Mouse (Mus musculus) heart, postnatal 4 days (tissue): Measurements from ENCODE around the gene Slc16a10. TPM values are rescaled to one million over a fixed set of nuclear protein-coding genes. Genes with fewer than 3 reads are reported as not detected.

Experiments
- DNase-seq: peaks from one replicate; pipeline ENCODE4 v3.0.0; 2021
- total RNA-seq, 2 experiments: library from RNA; stranded (reverse); gene quantifications; 2 replicates each; pipeline ENCODE4 v1.2.3; 2021

Slc16a10 gene
- total RNA-seq, 2 experiments from 2014 or later, result 12.9 to 14.3 TPM

GRCm38 (mm10) chr10:40067529-40067928 is 74.5 kb downstream of the Slc16a10 start:
- DNase-seq, result no peak

- DNase-seq, result no peak
Observed at GRCm38 (mm10) chr10:40067071-40067470, 75.0 kb downstream of the Slc16a10 start.

- no peak for DNase-seq
Observed at GRCm38 (mm10) chr10:40065357-40065756, 76.7 kb downstream of the Slc16a10 start.

GRCm38 (mm10) chr10:40063291-40063890 is 78.7 kb downstream of the Slc16a10 start:
- no peak for DNase-seq

- no peak for DNase-seq
Observed at GRCm38 (mm10) chr10:40062812-40063211, 79.2 kb downstream of the Slc16a10 start.

- no peak for DNase-seq
Observed at GRCm38 (mm10) chr10:40061926-40062325, 80.1 kb downstream of the Slc16a10 start.

- no peak for DNase-seq
Observed at GRCm38 (mm10) chr10:40058786-40059120, 83.3 kb downstream of the Slc16a10 start.

- no peak for DNase-seq
Observed at GRCm38 (mm10) chr10:40058062-40058785, 83.8 kb downstream of the Slc16a10 start.

- DNase-seq, result no peak
Observed at GRCm38 (mm10) chr10:40057615-40058014, 84.4 kb downstream of the Slc16a10 start.

GRCm38 (mm10) chr10:40054455-40054854 is 87.6 kb downstream of the Slc16a10 start:
- DNase-seq, result no peak

- no peak for DNase-seq
Observed at GRCm38 (mm10) chr10:40053896-40054295, 88.2 kb downstream of the Slc16a10 start.

GRCm38 (mm10) chr10:40053257-40053895 is 88.7 kb downstream of the Slc16a10 start:
- peak; percentile 8 for DNase-seq

GRCm38 (mm10) chr10:40051997-40052396 is 90.1 kb downstream of the Slc16a10 start:
- no peak for DNase-seq

GRCm38 (mm10) chr10:40050763-40051162 is 91.3 kb downstream of the Slc16a10 start:
- no peak for DNase-seq

GRCm38 (mm10) chr10:40041339-40041738 is 100.7 kb downstream of the Slc16a10 start:
- DNase-seq, result peak; percentile 22

- DNase-seq, result peak; percentile 28
Observed at GRCm38 (mm10) chr10:40036686-40037560, 105.1 kb downstream of the Slc16a10 start.

GRCm38 (mm10) chr10:40034956-40035355 is 107.1 kb downstream of the Slc16a10 start:
- DNase-seq, result no peak

- no peak for DNase-seq
Observed at GRCm38 (mm10) chr10:40032897-40033296, 109.2 kb downstream of the Slc16a10 start.

- DNase-seq, result no peak
Observed at GRCm38 (mm10) chr10:40030716-40031115, 111.3 kb downstream of the Slc16a10 start.

- DNase-seq, result no peak
Observed at GRCm38 (mm10) chr10:40029610-40030009, 112.4 kb downstream of the Slc16a10 start.

GRCm38 (mm10) chr10:40028091-40028490 is 114.0 kb downstream of the Slc16a10 start:
- DNase-seq, result no peak

- DNase-seq, result no peak
Observed at GRCm38 (mm10) chr10:40026546-40026945, 115.5 kb downstream of the Slc16a10 start.

GRCm38 (mm10) chr10:40025560-40025959 is 116.5 kb downstream of the Slc16a10 start:
- no peak for DNase-seq
